ENCODE assay signal across 9 mouse cellular contexts in genomic region chr5:28118531-28118925, GRCm38 (mm10). TPM values are rescaled to one million over a fixed set of nuclear protein-coding genes. Genes with fewer than 3 reads are reported as not detected.
DNase-seq lines count a peak whose midpoint lies in the region; ATAC-seq lines count a peak whose summit lies in the region.
"Had no signal": no experiment of that assay in that cellular context is flagged by ENCODE, and none has a peak within 500 bp of the region (broad histone marks: within the 10 kb centered on the region; RNA-seq: fewer than 3 reads in every experiment).

No protein-coding gene starts in this region.

- 1% methylated on average over 19 of the region's 19 CpGs for WGBS in heart, embryonic 14.5 days
- WGBS in hindbrain, embryonic 15.5 days, result under 1% methylated on average over 19 of the region's 19 CpGs
- 2% methylated on average over 19 of the region's 19 CpGs for WGBS in midbrain, embryonic 14.5 days

- no peaks in the 10 kb centered on the region for H3K36me3 ChIP-seq in heart, embryonic 14.5 days (ENCODE audit: control insufficient read depth, insufficient read depth, low read length)
- no peaks in the 10 kb centered on the region for H3K36me3 ChIP-seq in hindbrain, embryonic 15.5 days
- no peaks in the 10 kb centered on the region for H3K36me3 ChIP-seq in midbrain, embryonic 14.5 days (ENCODE audit: control insufficient read depth, insufficient read depth, low read length)

- peaks cover 70% of the 10 kb centered on the region for H3K27me3 ChIP-seq in heart, embryonic 14.5 days (ENCODE audit: control insufficient read depth, insufficient read depth, low read length)
- peaks cover 56% of the 10 kb centered on the region for H3K27me3 ChIP-seq in hindbrain, embryonic 15.5 days
- H3K27me3 ChIP-seq in midbrain, embryonic 14.5 days (ENCODE audit: control insufficient read depth, insufficient read depth, low read length), result peaks cover 39% of the 10 kb centered on the region

- DNase-seq in heart, postnatal 10 days, result no peak
- peak; percentile 41 to 51 for DNase-seq in cerebellum, postnatal 14 days
- DNase-seq in midbrain, embryonic 14.5 days, result peak; percentile 53
- no peak for DNase-seq in gastrocnemius, adult 8-10 months (ENCODE audit: low spot score in 2 of 2)
- DNase-seq in natural killer cell, adult 2 months (ENCODE audit: low spot score in 2 of 2), result no peak

- intact Hi-C loops in heart, postnatal 10 days (cut with DNase I), result no loop called here

- peak overlapping the region; percentile 72 for H3K4me2 ChIP-seq in heart, embryonic 14.5 days (ENCODE audit: low read length)
- H3K4me2 ChIP-seq in hindbrain, embryonic 15.5 days, result peak overlapping the region; percentile 55
- peak overlapping the region; percentile 69 for H3K4me2 ChIP-seq in midbrain, embryonic 14.5 days (ENCODE audit: low read length)

- H3K4me1 ChIP-seq in heart, embryonic 14.5 days (ENCODE audit: control insufficient read depth in 2 of 2, insufficient read depth in 2 of 2, low read length in 2 of 2), result peaks cover 0 to 8% of the 10 kb centered on the region in 2 experiments; a peak in 1 of 4 replicates
- peaks cover 14% of the 10 kb centered on the region for H3K4me1 ChIP-seq in hindbrain, embryonic 15.5 days (replicated peaks)
- peaks cover 8% of the 10 kb centered on the region; the same call in 1 of the 2 replicates for H3K4me1 ChIP-seq in midbrain, embryonic 14.5 days (ENCODE audit: control insufficient read depth, insufficient read depth, low read length)

- no peak for ATAC-seq in heart, embryonic 14.5 days (ENCODE audit: insufficient number of reproducible peaks, insufficient read depth, low FRiP score, low read depth)
- no peak for ATAC-seq in hindbrain, embryonic 15.5 days (ENCODE audit: low FRiP score, low read depth)
- ATAC-seq in midbrain, embryonic 14.5 days (ENCODE audit: low FRiP score, low TSS enrichment), result no peak
- ATAC-seq in monocyte, adult 5-6 weeks (replicated peaks; ENCODE audit: insufficient number of reproducible peaks, low FRiP score, low TSS enrichment, poor library complexity, severe bottlenecking), result no peak

- peak overlapping the region; percentile 37 to 39 for H3K4me3 ChIP-seq in heart, embryonic 14.5 days (ENCODE audit: control insufficient read depth in 1 of 2, insufficient read depth in 1 of 2, low read depth in 1 of 2, low read length in 2 of 2)
- peak overlapping the region; percentile 29 for H3K4me3 ChIP-seq in hindbrain, embryonic 15.5 days
- peak overlapping the region; percentile 39 for H3K4me3 ChIP-seq in midbrain, embryonic 14.5 days (replicated peaks; ENCODE audit: low read depth, low read length)

- no peaks in the 10 kb centered on the region for H3K9me3 ChIP-seq in heart, embryonic 14.5 days (ENCODE audit: control insufficient read depth, low read length)
- H3K9me3 ChIP-seq in hindbrain, embryonic 15.5 days, result no peaks in the 10 kb centered on the region
- H3K9me3 ChIP-seq in midbrain, embryonic 14.5 days (ENCODE audit: control insufficient read depth, low read length), result no peaks in the 10 kb centered on the region

- H3K9ac ChIP-seq in heart, embryonic 14.5 days (ENCODE audit: low read length), result no peak overlapping the region
- 0 out of 2 replicates have a peak overlapping the region, but pooled peaks have one; percentile 5 for H3K9ac ChIP-seq in hindbrain, embryonic 15.5 days
- H3K9ac ChIP-seq in midbrain, embryonic 14.5 days (replicated peaks; ENCODE audit: low read length), result peak overlapping the region; percentile 54

- no peak overlapping the region for H3K27ac ChIP-seq in heart, embryonic 14.5 days (replicated peaks in 1 of 2; ENCODE audit: control insufficient read depth in 1 of 2, insufficient read depth in 1 of 2, low read depth in 2 of 2, low read length in 2 of 2)
- no peak overlapping the region; the same call in 1 of the 2 replicates for H3K27ac ChIP-seq in hindbrain, embryonic 15.5 days (replicated peaks)
- peak overlapping the region; percentile 79; the same call in 1 of the 2 replicates for H3K27ac ChIP-seq in midbrain, embryonic 14.5 days (replicated peaks; ENCODE audit: low read depth, low read length)

RNA-seq across cellular contexts. Expression of gene En2, which starts 47.0 kb away (rescaled TPM):
- not detected in 2 replicates for polyA plus RNA-seq in heart, embryonic 14.5 days (2014; fragmentation: Nextera tagmentation; extraction: Ambion mirVana)
- under 1 TPM in 1 of 2 experiments, not detected in 1; 0.07 TPM for total RNA-seq in heart, postnatal 10 days (2021)
- polyA plus RNA-seq in hindbrain, embryonic 15.5 days (2015; fragmentation: Nextera tagmentation; extraction: Ambion mirVana), result 0.60 and 1.3 TPM in 2 replicates
- polyA plus RNA-seq in midbrain, embryonic 14.5 days (2014; fragmentation: Nextera tagmentation; extraction: Ambion mirVana), result 3.8 TPM in 2 replicates
- under 1 TPM; 0.38 to 0.48 (median 0.44) TPM for total RNA-seq in gastrocnemius, adult 8-10 months (2022)
- not detected in 3 replicates for total RNA-seq in monocyte, adult 5-6 weeks (2017)
- total RNA-seq: MEL had no signal

RNA-seq across cellular contexts. Expression of gene Insig1, which starts 47.4 kb away (rescaled TPM):
- polyA plus RNA-seq in heart, embryonic 14.5 days (2014; fragmentation: Nextera tagmentation; extraction: Ambion mirVana), result 26.6 and 34.0 TPM in 2 replicates
- total RNA-seq in heart, postnatal 10 days (2021), result 10 to 100 TPM; 20.5 to 23.2 TPM
- polyA plus RNA-seq in hindbrain, embryonic 15.5 days (2015; fragmentation: Nextera tagmentation; extraction: Ambion mirVana), result 80.5 and 83.3 TPM in 2 replicates
- 80.1 and 94.3 TPM in 2 replicates for polyA plus RNA-seq in midbrain, embryonic 14.5 days (2014; fragmentation: Nextera tagmentation; extraction: Ambion mirVana)
- total RNA-seq in gastrocnemius, adult 8-10 months (2022), result 10 to 100 TPM in 2 of 4 experiments, 1 to 10 TPM in 2; 8.7 to 13.3 (median 10.3) TPM
- 80.0 to 111 TPM (median 92.3 TPM) in 3 replicates for total RNA-seq in monocyte, adult 5-6 weeks (2017)

Comparison
In these comparisons a context has a peak if more than half of its experiments do, and no peak if none do; other contexts are left out.
1. DNase-seq: peak in cerebellum, postnatal 14 days (2 of 2) and midbrain, embryonic 14.5 days (single experiment); none in heart, postnatal 10 days (0 of 2), gastrocnemius, adult 8-10 months (0 of 2) and natural killer cell, adult 2 months (0 of 2).
2. Peak in every context shown above with its lines, with median percentiles within 50 percentile points of each other: H3K4me2 ChIP-seq and H3K4me3 ChIP-seq.